Mouse (Mus musculus): ENCODE data around the gene Zglp1.
A peak's percentile ranks its signal among the peaks of the same experiment; 100 is the strongest.

The Zglp1 gene

DNA sequence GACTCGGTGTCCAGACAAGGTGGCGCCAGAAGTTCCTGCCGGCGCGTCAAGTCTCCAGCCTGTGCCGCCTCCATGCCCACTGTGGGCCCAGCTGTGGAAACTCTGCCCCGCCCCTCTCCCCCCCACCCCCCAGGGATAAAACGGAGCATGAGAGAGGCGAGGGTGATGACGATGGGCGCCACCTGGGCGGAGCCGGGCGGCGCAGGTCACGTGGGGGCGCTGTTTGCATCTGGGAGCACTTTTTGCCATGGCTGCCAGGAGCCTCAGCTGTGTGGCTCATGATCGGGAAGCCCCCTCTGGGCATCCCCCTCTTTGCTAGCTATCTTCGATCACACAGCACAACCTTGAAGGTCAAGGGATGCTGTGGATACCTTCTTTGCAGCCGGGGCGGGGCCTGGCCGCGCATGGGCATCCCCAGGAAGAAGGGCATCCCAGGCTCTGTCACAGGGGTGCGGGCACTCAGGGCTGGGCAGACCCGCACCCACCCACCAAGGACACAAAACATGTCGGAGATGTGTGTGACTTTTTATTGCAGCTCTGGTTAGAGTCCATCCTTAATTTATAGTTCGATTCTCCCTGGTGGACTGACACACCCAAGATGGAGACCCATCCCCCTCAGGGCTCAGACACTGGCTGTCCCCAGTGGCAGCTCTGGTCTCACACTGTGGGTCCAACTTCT lies at the start of gene Zglp1:
Gene Zglp1, minus strand, starts transcription at position 88 of the 679 bp plus-strand sequence.
- DNase-seq (ENCODE audit: low spot score), result no peak

DNA sequence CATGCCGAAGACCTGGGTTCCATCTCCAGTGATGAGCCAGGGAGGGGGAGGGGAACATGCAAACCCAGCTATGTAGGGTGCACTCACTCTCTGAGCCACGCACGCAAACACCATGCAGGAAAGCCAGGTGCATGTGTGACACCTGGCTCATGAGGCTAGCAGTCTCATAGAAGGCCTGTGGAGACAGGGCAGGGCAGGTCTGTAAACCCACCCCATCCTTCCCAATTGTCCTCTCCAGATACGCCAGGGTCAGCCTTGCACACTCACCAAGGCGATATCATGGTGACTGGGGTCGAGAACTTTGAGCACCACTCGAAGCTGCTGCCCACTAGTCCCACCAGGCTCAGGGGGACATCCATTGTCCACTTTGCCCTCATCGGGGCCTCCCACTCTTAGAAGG lies 48.2 kb upstream of the Zglp1 start:
- no peak for DNase-seq (ENCODE audit: low spot score)

DNA sequence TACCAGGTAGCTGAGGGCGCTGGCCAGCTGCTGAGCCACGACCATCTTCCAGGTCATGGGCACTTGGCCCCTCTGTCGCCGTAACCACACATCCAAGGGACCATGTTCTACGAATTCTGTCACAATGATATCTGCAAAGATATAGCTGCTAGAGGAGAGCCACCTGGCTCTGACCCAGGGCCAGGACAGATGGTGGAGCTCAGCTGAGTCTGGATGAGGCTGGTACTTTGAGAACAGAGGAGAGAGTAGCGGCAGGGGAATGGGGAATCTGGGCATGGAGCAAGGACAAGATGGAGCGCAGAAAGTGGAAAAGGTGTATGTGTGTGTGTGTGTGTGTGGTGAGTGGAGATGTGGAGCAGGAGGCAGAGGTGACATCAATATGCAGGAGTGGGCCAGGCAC lies 47.3 kb upstream of the Zglp1 start:
- no peak for DNase-seq (ENCODE audit: low spot score)

DNA sequence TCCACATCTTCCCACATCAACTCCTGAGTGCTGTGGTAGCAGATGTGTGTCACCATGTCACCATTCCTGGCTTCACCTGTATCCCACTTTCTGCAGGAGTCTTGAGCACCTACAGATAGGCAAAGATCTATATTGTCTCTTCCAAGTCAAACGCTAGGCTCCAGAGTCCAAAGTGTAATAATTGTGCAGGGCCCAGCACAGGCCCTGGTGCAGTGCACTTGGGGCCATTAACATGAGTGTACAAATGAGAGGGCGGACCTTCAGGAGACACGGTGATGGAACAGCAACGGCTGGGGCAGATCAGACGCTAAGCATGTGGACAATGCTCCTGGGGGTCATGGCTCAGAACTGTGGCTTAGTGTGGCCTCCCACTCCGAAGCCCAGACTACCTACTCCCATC lies 46.9 kb upstream of the Zglp1 start:
- DNase-seq (ENCODE audit: low spot score), result no peak

DNA sequence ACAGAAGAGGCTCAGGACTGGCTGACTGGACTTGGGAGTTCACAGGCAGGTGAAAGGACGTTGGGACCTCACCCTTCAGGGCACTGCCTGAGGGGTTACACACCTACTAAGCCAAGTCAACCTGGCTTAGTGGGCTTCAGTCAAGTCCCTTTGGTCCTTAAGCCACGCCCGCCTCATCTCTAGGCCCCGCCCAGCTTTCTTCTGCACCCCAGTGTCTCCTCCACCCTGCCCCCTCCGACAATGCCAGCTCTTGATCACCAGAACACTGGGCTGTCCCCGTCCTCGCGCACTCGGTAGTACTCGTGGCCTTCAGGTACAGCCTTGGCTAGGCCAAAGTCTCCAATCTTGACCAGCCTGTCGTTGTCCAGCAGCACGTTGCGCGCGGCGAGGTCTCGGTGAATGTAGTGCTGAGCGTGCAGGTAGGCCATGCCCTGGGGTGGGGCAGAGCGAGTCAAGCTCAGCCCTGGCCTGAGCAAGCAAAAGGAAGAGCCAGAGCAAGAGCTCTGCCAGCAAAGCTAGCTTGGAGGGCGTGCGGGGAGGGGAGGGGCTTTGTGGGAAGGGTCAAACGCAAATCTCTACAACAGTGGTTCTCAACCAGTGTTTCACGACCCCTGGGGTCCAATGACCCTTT lies 40.8 kb upstream of the Zglp1 start:
- DNase-seq (ENCODE audit: low spot score), result no peak

DNA sequence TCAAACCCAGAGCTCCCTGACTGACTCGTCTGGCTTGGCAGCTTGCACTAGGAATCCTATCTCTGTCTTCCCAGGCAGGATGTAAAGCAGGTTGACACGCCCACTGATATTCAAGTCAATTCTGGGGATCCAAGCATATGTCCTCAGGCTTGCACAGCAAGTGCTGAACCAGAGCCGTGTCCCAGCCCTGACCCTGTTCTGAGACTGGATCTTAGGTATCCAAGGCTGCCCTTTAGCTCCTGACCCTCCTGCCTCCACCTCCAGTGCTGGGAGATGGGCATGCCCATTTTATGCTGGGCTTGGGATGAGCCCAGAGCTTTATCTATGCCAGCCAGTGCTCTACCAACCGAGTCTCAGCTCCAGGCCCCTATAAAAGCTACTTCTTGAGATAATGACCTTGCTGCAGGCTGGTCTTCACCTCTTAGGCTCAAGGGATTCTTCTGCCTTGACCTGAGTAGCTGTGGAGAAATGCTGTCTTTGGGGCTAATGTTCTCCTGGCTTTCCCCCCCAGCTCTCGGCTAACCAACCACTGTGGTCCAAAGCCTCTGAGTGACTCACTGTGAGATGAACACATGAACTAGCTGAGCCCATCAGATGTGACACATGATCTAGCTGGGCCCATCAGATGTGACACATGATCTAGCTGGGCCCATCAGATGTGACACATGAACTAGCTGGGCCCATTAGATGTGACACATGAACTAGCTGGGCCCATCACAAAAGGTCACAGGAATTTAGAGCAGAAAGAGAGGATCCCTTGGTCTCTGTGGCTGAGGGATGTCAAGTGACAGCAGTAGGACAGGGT lies 39.1 kb upstream of the Zglp1 start:
- peak; percentile 66 for DNase-seq (ENCODE audit: low spot score)

DNA sequence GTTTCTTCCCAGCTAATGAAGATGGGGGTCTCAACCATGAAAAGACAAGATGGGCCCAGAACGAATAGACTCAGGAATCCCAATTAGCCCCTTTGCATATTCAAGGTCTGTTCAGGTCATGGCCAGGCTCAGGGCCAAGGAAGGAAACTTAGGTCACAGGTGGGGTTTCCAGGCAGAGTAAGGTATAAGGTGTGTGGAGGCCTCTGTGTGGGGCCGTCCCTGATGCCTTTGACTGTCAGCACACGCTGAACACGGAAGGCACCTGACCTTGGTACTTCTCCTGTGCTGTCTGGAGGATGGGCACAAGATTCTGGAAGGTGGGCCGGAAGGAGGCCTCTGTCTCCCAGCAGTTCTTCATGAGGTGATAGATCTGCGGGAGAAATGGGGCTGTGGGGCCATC lies 37.9 kb upstream of the Zglp1 start:
- no peak for DNase-seq (ENCODE audit: low spot score)

DNA sequence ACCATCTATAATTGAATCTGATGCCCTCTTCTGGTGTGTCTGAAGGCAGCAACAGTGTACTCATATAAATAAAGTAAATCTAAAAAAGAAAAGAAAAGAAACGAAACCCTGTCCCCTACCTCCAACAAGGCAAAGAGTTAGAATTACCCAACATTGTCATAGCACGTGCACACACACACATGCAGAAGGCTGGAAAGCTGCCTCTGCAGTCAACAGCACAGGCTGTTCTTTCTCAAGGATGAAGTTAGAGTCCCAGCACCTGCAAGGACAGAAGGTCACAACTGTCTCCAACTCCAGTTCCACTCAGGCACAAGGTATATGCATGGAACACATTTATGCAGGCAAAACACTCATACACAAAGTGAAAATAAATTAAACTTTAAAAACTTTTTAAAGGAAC lies 35.2 kb upstream of the Zglp1 start:
- DNase-seq (ENCODE audit: low spot score), result no peak

DNA sequence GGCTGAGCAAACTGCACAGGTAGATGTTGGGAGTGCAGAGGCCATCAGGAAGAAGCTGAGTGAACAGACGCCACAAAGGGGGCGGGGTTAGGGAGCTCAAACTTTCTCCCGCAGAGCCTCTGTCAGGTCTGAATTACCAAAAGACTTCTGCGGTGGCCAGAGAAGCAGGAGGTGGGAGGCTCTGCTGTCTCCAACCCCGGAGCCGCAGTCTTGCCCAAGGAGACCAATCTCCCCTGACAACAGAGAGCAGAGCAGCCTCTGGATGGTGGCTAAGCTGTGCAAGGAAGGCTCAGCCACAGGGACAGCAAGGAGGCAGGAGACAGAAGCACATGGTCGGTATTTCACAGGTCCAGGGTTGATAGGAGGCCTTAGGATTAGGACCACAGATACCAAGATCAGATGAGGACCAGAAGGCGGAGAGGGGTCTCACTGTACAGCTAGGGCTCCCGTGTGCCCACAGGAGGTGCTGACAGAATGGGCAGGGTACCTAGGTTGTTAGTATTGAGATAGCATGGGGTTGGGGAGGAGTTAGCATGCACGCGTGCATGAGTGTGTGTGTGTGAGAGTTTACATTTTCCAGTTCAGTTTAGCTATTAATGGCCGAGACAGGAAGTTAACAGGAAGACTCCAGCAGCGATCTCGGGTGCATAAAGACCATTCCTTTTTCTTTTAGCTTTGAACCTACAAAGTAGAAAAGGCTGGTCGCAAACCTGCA lies 33.7 kb upstream of the Zglp1 start:
- no peak for DNase-seq (ENCODE audit: low spot score)

DNA sequence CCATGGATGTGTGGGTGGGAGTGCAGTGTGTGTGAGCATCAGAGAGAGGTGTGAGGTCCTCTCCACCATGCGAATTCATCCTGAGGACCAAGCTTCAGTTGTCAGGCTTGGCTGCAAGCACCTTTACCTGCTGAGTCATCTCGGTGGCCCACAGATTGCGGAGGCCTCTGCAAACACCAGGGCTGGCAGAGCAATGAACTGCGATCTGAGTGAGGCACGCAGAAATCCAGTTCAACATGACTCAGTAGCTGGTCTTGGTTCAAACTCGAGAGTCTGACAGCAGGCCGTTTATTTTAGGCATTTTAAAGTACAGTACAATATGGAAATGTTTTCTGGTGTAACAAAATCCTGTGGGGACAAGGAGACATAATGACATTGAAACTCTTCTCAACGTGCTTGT lies 30.9 kb upstream of the Zglp1 start:
- no peak for DNase-seq (ENCODE audit: low spot score)

DNA sequence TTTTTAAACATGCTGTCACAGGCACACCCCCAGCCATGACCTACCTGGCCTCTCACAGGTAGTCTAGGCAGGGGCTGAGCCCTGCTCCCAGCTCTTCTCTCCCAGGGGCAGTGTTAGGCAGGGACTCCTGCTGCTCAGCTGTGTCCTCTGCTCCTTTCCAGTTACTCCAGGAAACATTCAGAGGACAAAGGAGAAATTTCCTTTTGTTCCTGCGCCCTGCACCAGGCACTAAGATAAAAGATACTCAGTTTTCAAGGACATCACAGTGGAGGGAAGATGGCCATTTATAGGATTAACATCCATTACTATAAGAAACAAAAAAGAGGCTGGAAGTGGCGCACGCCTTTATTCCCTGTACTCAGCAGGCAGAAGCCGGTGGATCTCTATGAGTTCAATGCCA lies 29.1 kb upstream of the Zglp1 start:
- no peak for DNase-seq (ENCODE audit: low spot score)

DNA sequence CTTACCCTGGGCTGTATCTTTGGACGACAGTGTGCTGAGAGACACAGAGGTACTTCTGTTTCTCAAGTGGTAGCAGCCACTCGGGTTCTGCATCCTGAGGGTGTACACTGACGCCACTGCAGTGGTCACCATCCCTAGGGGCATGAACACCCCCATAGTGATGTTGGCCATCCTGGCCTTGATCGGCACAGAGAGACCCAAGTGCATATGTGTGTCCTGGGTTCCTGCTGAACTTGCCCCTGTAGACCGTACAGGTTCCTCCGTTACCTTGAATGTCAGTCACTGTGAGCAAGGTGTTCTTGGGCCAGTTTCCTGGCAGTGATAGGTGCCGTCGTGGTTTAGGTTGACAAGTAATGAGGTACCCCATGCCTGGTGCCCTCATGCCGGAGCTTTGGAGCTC lies 26.5 kb upstream of the Zglp1 start:
- no peak for DNase-seq (ENCODE audit: low spot score)

DNA sequence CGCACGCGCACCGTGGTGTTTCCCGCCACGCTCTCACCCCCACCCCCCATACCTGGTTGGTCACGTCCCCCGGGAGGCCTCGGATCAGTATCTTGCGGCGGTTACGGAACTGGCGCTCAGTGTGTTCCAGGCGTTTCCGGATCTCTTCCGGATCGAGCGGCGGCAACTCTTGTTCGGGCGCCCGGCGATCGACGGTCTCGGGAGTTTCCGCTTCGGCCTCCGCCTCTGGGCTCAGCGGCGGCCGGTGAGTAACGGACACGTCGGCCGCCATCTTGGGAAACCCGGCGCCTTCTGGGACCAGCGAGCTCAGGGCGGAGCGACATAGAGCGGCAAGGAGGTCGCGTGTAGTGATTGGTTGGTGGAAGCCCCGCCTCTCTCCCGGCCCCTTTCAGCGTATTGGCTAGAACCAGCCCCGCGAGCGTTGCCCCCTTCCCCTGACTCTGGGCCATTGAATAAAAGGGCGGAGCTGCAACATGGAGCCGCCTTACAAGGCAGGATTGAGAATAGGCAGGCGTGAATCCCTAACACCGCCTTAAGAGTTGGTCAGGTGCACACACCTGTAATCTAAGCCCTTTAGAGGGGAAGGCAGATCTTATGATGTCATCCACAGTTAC lies 24.9 kb upstream of the Zglp1 start, which contains the start of the genes Gm38431 and Raver1:
Gene Gm38431, minus strand, starts transcription at position 291 of the 614 bp plus-strand sequence.
Gene Raver1, minus strand, starts transcription at position 302 of the 614 bp plus-strand sequence.
- DNase-seq (ENCODE audit: low spot score), result peak; percentile 99

DNA sequence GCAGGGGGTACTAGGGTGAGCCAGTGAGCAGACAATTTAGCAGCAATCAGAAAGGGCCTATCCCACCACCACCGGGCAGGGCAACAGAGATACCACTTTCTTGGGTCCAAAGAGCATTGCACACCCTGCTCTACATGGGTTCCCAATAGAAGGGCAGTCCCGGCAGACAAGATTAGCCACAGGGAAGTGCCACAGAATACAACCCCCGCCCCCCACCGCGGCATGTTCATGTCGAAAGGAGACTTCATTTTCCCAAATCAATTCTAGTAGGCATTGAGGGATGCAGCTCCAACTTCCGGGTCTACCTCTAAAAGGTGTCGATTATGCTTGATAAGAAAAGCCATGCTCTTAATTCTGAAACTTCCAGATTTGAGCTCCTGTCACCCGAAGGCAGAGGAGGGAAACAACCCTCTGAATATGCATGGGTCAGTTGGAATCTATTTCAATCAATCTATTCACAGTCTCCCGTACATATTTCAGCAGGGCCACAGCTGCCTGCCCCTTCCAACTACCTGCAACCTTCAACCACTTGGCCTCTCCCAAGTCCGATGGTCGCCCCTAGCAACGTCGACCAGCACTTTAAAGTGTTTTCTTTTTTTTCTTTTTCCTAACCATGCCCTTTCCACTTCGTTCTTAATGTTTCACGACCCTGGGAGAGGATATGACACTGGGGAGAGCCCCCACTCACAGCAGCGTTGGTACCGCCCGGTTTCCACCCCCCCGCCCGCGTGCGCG lies 24.2 kb upstream of the Zglp1 start:
- no peak for DNase-seq (ENCODE audit: low spot score)

DNA sequence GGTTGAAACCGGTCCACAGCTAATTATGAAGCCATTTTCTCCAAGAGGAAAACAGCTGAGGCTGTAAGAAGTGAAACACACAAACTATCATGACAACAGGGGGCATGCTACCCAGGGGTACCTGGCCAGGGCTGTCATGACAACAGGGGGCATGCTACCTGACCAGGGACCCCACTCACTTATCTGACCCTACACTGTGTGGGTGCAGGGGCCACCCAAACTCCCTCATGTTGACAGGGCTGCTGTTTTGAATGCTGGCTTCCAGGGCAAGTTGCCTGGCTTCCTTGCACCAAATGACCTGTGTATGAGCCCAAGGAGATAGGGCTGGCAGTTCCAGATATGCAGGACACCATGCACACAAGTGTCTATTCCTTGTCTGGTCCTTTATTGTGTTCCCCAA lies 23.6 kb upstream of the Zglp1 start:
- no peak for DNase-seq (ENCODE audit: low spot score)

DNA sequence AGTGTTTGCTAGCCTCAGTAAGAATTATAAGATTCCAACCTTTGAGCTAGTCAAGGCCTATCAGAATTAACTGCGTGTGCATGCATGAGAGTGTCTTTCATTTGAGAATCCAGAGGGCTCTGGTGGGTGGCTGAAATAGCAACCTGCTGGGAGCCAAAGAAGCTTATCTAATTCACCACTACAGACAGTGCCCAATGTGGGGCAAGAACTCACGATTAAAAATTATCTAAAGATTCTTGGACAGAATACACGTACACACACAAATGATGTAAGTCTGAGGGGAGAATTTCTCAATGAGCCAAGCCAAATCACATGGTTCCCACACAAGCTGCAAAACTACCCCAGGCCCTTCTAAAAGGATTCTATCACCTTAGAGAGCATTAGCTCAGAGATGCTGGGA lies 16.4 kb upstream of the Zglp1 start:
- DNase-seq (ENCODE audit: low spot score), result no peak

DNA sequence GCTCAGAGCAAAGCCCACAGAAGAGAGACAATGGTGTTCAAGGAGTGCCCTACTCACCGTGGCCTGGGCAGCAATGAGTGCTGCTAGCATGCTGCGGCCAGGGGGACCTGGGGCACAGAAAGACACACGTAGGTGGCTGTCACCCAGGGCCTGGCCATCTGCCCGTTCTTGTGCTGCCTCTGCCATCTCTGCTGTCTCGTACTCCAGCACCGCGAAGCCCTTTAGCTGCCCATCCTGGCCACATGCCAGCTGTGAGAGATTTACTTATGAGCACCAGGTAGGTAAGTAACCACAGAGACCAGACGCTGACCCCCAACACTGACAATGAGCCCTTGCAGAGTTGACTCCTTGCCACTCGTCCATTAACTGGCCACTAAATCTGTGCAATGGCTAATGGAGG lies 14.2 kb upstream of the Zglp1 start:
- DNase-seq (ENCODE audit: low spot score), result no peak

DNA sequence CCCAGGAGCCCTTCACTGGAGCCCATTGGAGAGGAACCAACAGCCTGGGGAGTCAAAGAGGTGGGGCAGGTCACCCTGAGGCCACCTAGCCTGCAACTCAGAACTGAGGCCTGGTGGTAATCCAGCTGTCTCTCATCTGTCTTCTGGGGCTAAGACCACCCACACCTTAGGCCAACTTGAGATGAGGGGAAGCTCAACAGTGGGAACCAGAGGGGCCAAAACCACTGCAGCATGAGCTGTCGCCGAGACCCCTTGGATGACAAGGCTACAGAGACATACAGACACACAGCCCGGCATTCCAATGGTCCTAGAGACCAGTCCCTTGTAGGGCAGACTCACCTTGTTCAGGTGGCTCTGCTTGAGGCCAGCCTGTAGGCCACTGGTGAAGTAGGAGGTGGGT lies 8.7 kb upstream of the Zglp1 start:
- no peak for DNase-seq (ENCODE audit: low spot score)

DNA sequence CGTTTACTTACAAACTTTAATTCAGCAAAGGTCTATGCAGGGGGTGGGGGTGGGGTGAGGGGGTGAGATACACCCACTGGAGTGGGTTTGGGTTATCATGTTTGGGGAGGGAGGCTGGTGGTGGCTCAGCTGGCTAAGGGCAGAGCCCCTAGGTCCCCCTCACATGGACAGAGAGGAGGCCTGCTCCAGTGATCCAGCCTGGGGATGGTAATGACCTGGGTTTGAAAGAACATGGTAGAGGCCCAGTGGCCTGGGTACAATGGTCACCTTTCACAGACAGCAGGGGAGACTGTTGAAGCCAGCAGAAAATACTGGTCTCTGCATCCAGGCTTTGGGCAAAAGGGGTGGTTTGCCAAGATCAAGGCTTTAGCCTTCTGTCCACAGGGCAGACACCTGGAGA lies 7.3 kb upstream of the Zglp1 start:
- DNase-seq (ENCODE audit: low spot score), result no peak

DNA sequence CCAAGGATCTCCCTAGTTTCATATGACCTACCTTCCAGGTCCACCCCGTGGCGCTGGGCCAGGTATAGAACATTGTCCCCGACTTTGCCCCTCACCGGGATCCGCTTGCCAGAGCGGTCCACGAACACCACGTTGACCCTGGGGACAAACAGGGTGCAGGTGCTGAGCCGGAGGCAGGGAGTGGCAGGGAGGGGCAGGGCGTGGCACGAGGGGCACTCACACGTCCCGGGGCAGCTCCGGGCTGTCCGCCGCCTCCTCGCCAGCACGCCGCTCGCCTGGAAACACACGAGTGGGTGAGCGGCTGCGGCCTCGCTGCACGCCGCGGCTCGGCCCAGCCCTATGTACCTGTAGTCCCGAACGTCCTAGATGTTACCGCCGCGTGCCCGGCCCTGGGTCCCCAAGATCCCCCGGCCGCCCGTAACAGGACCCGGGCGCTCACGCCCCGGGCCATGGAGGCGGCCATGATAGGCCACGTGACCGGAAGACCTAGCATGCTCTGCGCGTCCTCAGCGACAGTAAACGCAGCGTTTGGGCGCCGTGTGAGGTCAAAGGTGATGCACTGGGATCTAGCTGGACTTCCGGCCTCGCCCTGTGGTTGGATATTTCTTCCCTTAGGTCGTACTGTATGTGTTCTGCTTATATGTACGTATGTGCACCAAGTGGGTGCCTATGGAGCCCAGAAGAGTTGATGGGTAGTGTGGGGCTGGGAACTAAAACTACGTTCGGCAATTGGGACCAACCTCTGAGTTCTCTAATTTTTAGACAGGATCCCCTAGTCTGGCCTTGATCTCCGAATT lies 6.3 kb upstream of the Zglp1 start, which contains the start of the genes Gm49373 and Fdx1l:
Gene Gm49373, minus strand, starts transcription at position 53 of the 797 bp plus-strand sequence.
Gene Fdx1l, minus strand, starts transcription at position 571 of the 797 bp plus-strand sequence.
- peak; percentile 81 for DNase-seq (ENCODE audit: low spot score)
